Mouse (Mus musculus) myocyte (in vitro differentiated cells): ENCODE measurements around the gene Epas1. TPM values are rescaled to one million over a fixed set of nuclear protein-coding genes. Genes with fewer than 3 reads are reported as not detected.

Experiments
- H3K27me3 ChIP-seq: one replicate; pipeline ENCODE4 v1.6.1; 2011; ENCODE audit not compliant: control insufficient read depth, insufficient read depth, insufficient read length
- H3K36me3 ChIP-seq: one replicate; pipeline ENCODE4 v1.6.1; 2011; ENCODE audit not compliant: control insufficient read depth, insufficient read depth
- H3K4me2 ChIP-seq: one replicate; pipeline ENCODE4 v1.6.1; 2011; ENCODE audit warnings: low read depth, control low read depth
- H3K4me3 ChIP-seq: one replicate; pipeline ENCODE4 v1.5.1; 2011; ENCODE audit warnings: mild to moderate bottlenecking, control low read depth, moderate library complexity
- H3K79me2 ChIP-seq: one replicate; pipeline ENCODE4 v1.6.1; 2011; ENCODE audit not compliant: control insufficient read depth, insufficient read depth
- H3ac ChIP-seq: one replicate; pipeline ENCODE4 v1.6.1; 2011; ENCODE audit not compliant: control insufficient read depth, insufficient read length
- CEBPB ChIP-seq: IDR thresholded peaks from 2 replicates; pipeline ENCODE4 v1.6.1; 2011; ENCODE audit warnings: mild to moderate bottlenecking, moderate library complexity; ENCODE audit not compliant: poor library complexity, insufficient read depth, severe bottlenecking
- E2F4 ChIP-seq: IDR thresholded peaks from one replicate; pipeline ENCODE4 v1.6.1; 2011; ENCODE audit warnings: mild to moderate bottlenecking, control low read depth, moderate library complexity; ENCODE audit not compliant: insufficient read depth
- MAX ChIP-seq: IDR thresholded peaks from one replicate; pipeline ENCODE4 v1.6.1; 2011; ENCODE audit warnings: low read depth, mild to moderate bottlenecking, control low read depth
- MYOD1 ChIP-seq, 3 experiments: IDR thresholded peaks; one replicate each; pipeline ENCODE4 v1.6.1; 2011; ENCODE audit warnings: control low read depth in 2 of 3, low read depth in 2 of 3, mild to moderate bottlenecking in 2 of 3, moderate library complexity in 1 of 3; ENCODE audit not compliant: insufficient read length in 2 of 3, control insufficient read depth in 1 of 3
- MYOG ChIP-seq, 3 experiments: IDR thresholded peaks; one replicate each; pipeline ENCODE4 v1.6.1; 2011; ENCODE audit warnings: control low read depth in 2 of 3, low read depth in 2 of 3, mild to moderate bottlenecking in 2 of 3; ENCODE audit not compliant: insufficient read length in 2 of 3, control insufficient read depth in 1 of 3, insufficient read depth in 1 of 3
- POLR2A ChIP-seq: IDR thresholded peaks from one replicate; pipeline ENCODE4 v1.6.1; 2011; ENCODE audit warnings: low read depth, mild to moderate bottlenecking, control low read depth, moderate library complexity; ENCODE audit not compliant: insufficient read length
- POLR2AphosphoS2 ChIP-seq: IDR thresholded peaks from one replicate; pipeline ENCODE4 v1.6.1; 2011; ENCODE audit warnings: low read depth, control low read depth; ENCODE audit not compliant: insufficient read length
- REST ChIP-seq: IDR thresholded peaks from one replicate; pipeline ENCODE4 v1.6.1; 2011; ENCODE audit warnings: mild to moderate bottlenecking, control low read depth, moderate library complexity; ENCODE audit not compliant: insufficient read depth, insufficient read length
- SRF ChIP-seq: IDR thresholded peaks from one replicate; pipeline ENCODE4 v1.6.1; 2011; ENCODE audit warnings: low read depth; ENCODE audit not compliant: control insufficient read depth, insufficient read length
- TCF12 ChIP-seq: IDR thresholded peaks from one replicate; pipeline ENCODE4 v1.6.1; 2011; ENCODE audit warnings: mild to moderate bottlenecking, control low read depth; ENCODE audit not compliant: poor library complexity, insufficient read depth, severe bottlenecking
- TCF3 ChIP-seq: IDR thresholded peaks from one replicate; pipeline ENCODE4 v1.6.1; 2011; ENCODE audit warnings: low read depth, control low read depth; ENCODE audit not compliant: insufficient read length
- USF1 ChIP-seq: IDR thresholded peaks from one replicate; pipeline ENCODE4 v1.6.1; 2011; ENCODE audit warnings: low read depth, mild to moderate bottlenecking, control low read depth, moderate library complexity
- polyA plus RNA-seq: library from polyadenylated mRNA; unstranded; fragments of >200 nt; fragmentation: generic; extraction: Trizol; gene quantifications from one replicate; pipeline ENCODE4 v1.2.1, GENCODE M21; 2012; ENCODE audit warnings: missing spikeins

Epas1 gene
- polyA plus RNA-seq, 1 experiment = 0.06 TPM

GRCm38 (mm10) chr17:86743351-86743941 lies 10.1 kb upstream of the Epas1 start:
- TF ChIP-seq MYOD1 (IDR thresholded peaks at IDR 0.05; ENCODE audit: control insufficient read depth in 1 of 3, insufficient read length in 2 of 3, low read depth in 2 of 3) (no peak), TCF12 (no peak)

GRCm38 (mm10) chr17:86744943-86745342 lies 8.6 kb upstream of the Epas1 start:
- Histone ChIP-seq H3ac (no peak overlapping the region), H3K27me3 (no peaks in the 10 kb centered on the region), H3K79me2 (no peaks in the 10 kb centered on the region), H3K4me2 (no peak overlapping the region), H3K36me3 (no peaks in the 10 kb centered on the region), H3K4me3 (no peak overlapping the region)
- TF ChIP-seq SRF = no peak
- TF ChIP-seq POLR2A = no peak
- TF ChIP-seq CEBPB = no peak

More at GRCm38 (mm10) chr17:86743351-86743941, 10.1 kb upstream of the Epas1 start:
- Histone ChIP-seq H3K27me3 (no peaks in the 10 kb centered on the region), H3K79me2 (no peaks in the 10 kb centered on the region), H3K4me2 (no peak overlapping the region), H3ac (no peak overlapping the region), H3K4me3 (no peak overlapping the region), H3K36me3 (no peaks in the 10 kb centered on the region)

- TF ChIP-seq POLR2A (no peak), MYOD1 (IDR thresholded peaks at IDR 0.05; ENCODE audit: control insufficient read depth in 1 of 3, insufficient read length in 2 of 3, low read depth in 2 of 3) (no peak), CEBPB (no peak), POLR2AphosphoS2 (no peak), TCF12 (no peak), SRF (no peak), E2F4 (no peak), REST (no peak), USF1 (no peak), MAX (no peak), MYOG (IDR thresholded peaks at IDR 0.05; ENCODE audit: control insufficient read depth in 1 of 3, insufficient read depth in 1 of 3, insufficient read length in 2 of 3, low read depth in 2 of 3) (no peak), TCF3 (no peak)
Observed at GRCm38 (mm10) chr17:86751373-86751871, 2.1 kb upstream of the Epas1 start.

GRCm38 (mm10) chr17:86753931-86754805 lies 668 bp downstream of the Epas1 start:
- Histone ChIP-seq H3K36me3 (no peaks in the 10 kb centered on the region), H3K4me3 (no peak overlapping the region), H3ac (no peak overlapping the region), H3K79me2 (no peaks in the 10 kb centered on the region), H3K27me3 (peaks cover 18% of the 10 kb centered on the region), H3K4me2 (peak overlapping the region; percentile 69)
- TF ChIP-seq TCF12 = no peak

More at GRCm38 (mm10) chr17:86751373-86751871, 2.1 kb upstream of the Epas1 start:
- Histone ChIP-seq H3K4me2 (no peak overlapping the region), H3K36me3 (no peaks in the 10 kb centered on the region), H3K4me3 (no peak overlapping the region), H3K79me2 (no peaks in the 10 kb centered on the region), H3ac (no peak overlapping the region), H3K27me3 (peaks cover 18% of the 10 kb centered on the region)

- Histone ChIP-seq H3K36me3 (no peaks in the 10 kb centered on the region), H3K79me2 (no peaks in the 10 kb centered on the region), H3ac (no peak overlapping the region), H3K4me2 (no peak overlapping the region), H3K4me3 (no peak overlapping the region), H3K27me3 (peaks cover 18% of the 10 kb centered on the region)
- TF ChIP-seq REST (no peak), TCF12 (no peak), E2F4 (no peak), POLR2AphosphoS2 (no peak), MYOG (IDR thresholded peaks at IDR 0.05; ENCODE audit: control insufficient read depth in 1 of 3, insufficient read depth in 1 of 3, insufficient read length in 2 of 3, low read depth in 2 of 3) (no peak), MYOD1 (IDR thresholded peaks at IDR 0.05; ENCODE audit: control insufficient read depth in 1 of 3, insufficient read length in 2 of 3, low read depth in 2 of 3) (no peak), SRF (no peak), TCF3 (no peak), POLR2A (no peak), MAX (no peak), USF1 (no peak)
Observed at GRCm38 (mm10) chr17:86754806-86755571, 1.5 kb downstream of the Epas1 start.
